Mouse (Mus musculus): Measurements from ENCODE around the gene Fam102a.
A peak's percentile ranks its signal among the peaks of the same experiment; 100 is the strongest.
"Not testable (repeated sequence)": the region's sequence is repeated elsewhere in the genome, so short reads cannot be mapped to it uniquely, and the experiment has no call there.

Gene Fam102a

GRCm38 (mm10) chr2:32534733-32535471 lies at the start of gene Fam102a:
TSS of gene Fam102a (plus strand) at chr2:32535332.
- peak; percentile 99 for DNase-seq

- no peak for DNase-seq
These were observed 49.4 kb upstream of the Fam102a start for GRCm38 (mm10) chr2:32485751-32486150.

GRCm38 (mm10) chr2:32486155-32486554 lies 49.0 kb upstream of the Fam102a start:
- no peak for DNase-seq

- peak; percentile 86 to 89 for DNase-seq
These were observed 48.0 kb upstream of the Fam102a start for GRCm38 (mm10) chr2:32487124-32487623.

- DNase-seq, result peak; percentile 78 to 83
These were observed 46.5 kb upstream of the Fam102a start for GRCm38 (mm10) chr2:32488679-32489078.

- not testable (repeated sequence) for DNase-seq
These were observed 44.4 kb upstream of the Fam102a start for GRCm38 (mm10) chr2:32490730-32491129.

GRCm38 (mm10) chr2:32492661-32493060 lies 42.5 kb upstream of the Fam102a start:
- DNase-seq, result peak; percentile 40 to 47

- DNase-seq, result peak; percentile 86 to 90
These were observed 41.8 kb upstream of the Fam102a start for GRCm38 (mm10) chr2:32493301-32493701.

GRCm38 (mm10) chr2:32494522-32494921 lies 40.6 kb upstream of the Fam102a start:
- peak; percentile 52 to 53 for DNase-seq

- DNase-seq, result peak; percentile 89 to 95
These were observed 39.9 kb upstream of the Fam102a start for GRCm38 (mm10) chr2:32495185-32495726.

GRCm38 (mm10) chr2:32496190-32496589 lies 38.9 kb upstream of the Fam102a start:
- DNase-seq, result peak; percentile 47 to 56

GRCm38 (mm10) chr2:32499365-32499764 lies 35.8 kb upstream of the Fam102a start:
- DNase-seq, result no peak

- DNase-seq, result peak in 1 of 2 experiments; percentile 52
These were observed 34.7 kb upstream of the Fam102a start for GRCm38 (mm10) chr2:32500461-32500860.

GRCm38 (mm10) chr2:32501754-32502324 lies 33.3 kb upstream of the Fam102a start:
- peak in 1 of 2 experiments; percentile 38 for DNase-seq

GRCm38 (mm10) chr2:32502843-32503242 lies 32.3 kb upstream of the Fam102a start:
- no peak for DNase-seq

GRCm38 (mm10) chr2:32503588-32503987 lies 31.5 kb upstream of the Fam102a start:
- DNase-seq, result no peak

- DNase-seq, result no peak
These were observed 29.6 kb upstream of the Fam102a start for GRCm38 (mm10) chr2:32505536-32505935.

GRCm38 (mm10) chr2:32506673-32507668 lies 28.2 kb upstream of the Fam102a start:
- DNase-seq, result no peak

GRCm38 (mm10) chr2:32507906-32508305 lies 27.2 kb upstream of the Fam102a start:
- DNase-seq, result no peak

GRCm38 (mm10) chr2:32509287-32509686 lies 25.8 kb upstream of the Fam102a start:
- DNase-seq, result no peak

GRCm38 (mm10) chr2:32509896-32510295 lies 25.2 kb upstream of the Fam102a start:
- no peak for DNase-seq

GRCm38 (mm10) chr2:32512592-32512991 lies 22.5 kb upstream of the Fam102a start:
- DNase-seq, result no peak

GRCm38 (mm10) chr2:32514335-32514734 lies 20.8 kb upstream of the Fam102a start:
- DNase-seq, result no peak
